Mouse (Mus musculus) intestine, embryonic 16.5 days (tissue): Measurements from ENCODE around the gene Klk9. TPM values are rescaled to one million over a fixed set of nuclear protein-coding genes. Genes with fewer than 3 reads are reported as not detected.

ENCODE experiments used
- polyA plus RNA-seq: library from polyadenylated mRNA; unstranded; fragments of >200 nt; fragmentation: Nextera tagmentation; extraction: Ambion mirVana; gene quantifications from 2 replicates; pipeline ENCODE4 v1.2.1, GENCODE M21; 2015

Klk9 gene
- polyA plus RNA-seq, 1 experiment from 2014 or later = not detected

Other genes starting within 250 kb of the Klk9 start
- gene Cd33, start 247.5 kb upstream of the Klk9 start, polyA plus RNA-seq = 2.3 TPM in 2 replicates
- 2.2 and 2.4 TPM in 2 replicates for gene Zfp658, start 229.6 kb upstream of the Klk9 start, polyA plus RNA-seq
- gene Zfp719, start 212.3 kb upstream of the Klk9 start, polyA plus RNA-seq = 7.5 and 8.3 TPM in 2 replicates
- gene Zfp819, start 184.7 kb upstream of the Klk9 start, polyA plus RNA-seq = not detected in 2 replicates
- 9.9 and 10.1 TPM in 2 replicates for gene Ceacam18, start 157.2 kb upstream of the Klk9 start, polyA plus RNA-seq
- 1.6 TPM in 2 replicates for gene Siglece, start 131.7 kb upstream of the Klk9 start, polyA plus RNA-seq
- gene Ctu1, start 119.9 kb upstream of the Klk9 start, polyA plus RNA-seq = 11.2 and 11.7 TPM in 2 replicates
- gene Klk14, start 101.5 kb upstream of the Klk9 start, polyA plus RNA-seq = 0.11 and 0.33 TPM in 2 replicates
- 0.27 and 0.33 TPM in 2 replicates for gene Klk13, start 79.3 kb upstream of the Klk9 start, polyA plus RNA-seq
- not detected in 2 replicates for gene Klk12, start 23.0 kb upstream of the Klk9 start, polyA plus RNA-seq
- 0.75 and 1.7 TPM in 2 replicates for gene Klk11, start 17.3 kb upstream of the Klk9 start, polyA plus RNA-seq
- 2.5 and 6.3 TPM in 2 replicates for gene Klk10, start 10.9 kb upstream of the Klk9 start, polyA plus RNA-seq
- 9.4 and 12.9 TPM in 2 replicates for gene Klk8, start 5.7 kb downstream of the Klk9 start, polyA plus RNA-seq
- gene Klk7, start 19.4 kb downstream of the Klk9 start, polyA plus RNA-seq = not detected in 2 replicates
- 0.10 TPM in 1 of 2 replicates, not detected in the other for gene Klk6, start 32.6 kb downstream of the Klk9 start, polyA plus RNA-seq
- not detected in 2 replicates for gene Klk5, start 50.1 kb downstream of the Klk9 start, polyA plus RNA-seq
- not detected in 2 replicates for gene Klk4, start 89.3 kb downstream of the Klk9 start, polyA plus RNA-seq
- gene Klk15, start 141.8 kb downstream of the Klk9 start, polyA plus RNA-seq = 0.17 TPM in 1 of 2 replicates, not detected in the other
- gene Klk1b8, start 158.8 kb downstream of the Klk9 start, polyA plus RNA-seq = 0.97 and 1.2 TPM in 2 replicates
- gene Klk1b1, start 174.9 kb downstream of the Klk9 start, polyA plus RNA-seq = not detected in 2 replicates
- not detected in 2 replicates for gene Klk1b9, start 184.2 kb downstream of the Klk9 start, polyA plus RNA-seq
- not detected in 2 replicates for gene Klk1b11, start 204.0 kb downstream of the Klk9 start, polyA plus RNA-seq
- not detected in 2 replicates for gene Klk1b26, start 220.3 kb downstream of the Klk9 start, polyA plus RNA-seq